Comparison of ENCODE assay signal across 9 mouse cellular contexts in the genomic region with DNA sequence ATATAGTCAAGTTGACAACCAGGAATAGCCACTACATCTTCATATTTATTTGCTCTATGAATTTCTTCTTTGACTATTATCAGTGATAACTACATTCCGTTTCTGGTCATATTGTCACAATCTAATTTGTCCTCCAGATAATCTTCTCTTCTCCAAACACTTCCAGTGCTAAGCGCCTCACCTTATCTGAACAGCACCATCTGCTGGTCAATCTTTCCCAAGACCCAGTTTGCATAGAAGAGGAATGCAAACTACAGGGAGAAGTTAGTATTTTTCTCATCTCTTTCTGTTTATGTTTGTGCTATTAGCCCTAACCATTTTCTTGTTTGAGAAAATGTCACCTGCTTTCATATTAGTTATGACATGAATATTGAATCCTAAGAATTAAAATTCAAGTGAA.
A peak's percentile ranks its signal among the peaks of the same experiment; 100 is the strongest.
DNase-seq lines count a peak whose midpoint lies in the region; ATAC-seq and TF ChIP-seq lines count a peak whose summit lies in the region.
"Had no signal": no experiment of that assay in that cellular context is flagged by ENCODE, and none has a peak within 500 bp of the region (broad histone marks: within the 10 kb centered on the region; RNA-seq: fewer than 3 reads in every experiment).

No protein-coding gene starts in this region.

- 25% methylated on average over 2 of the region's 2 CpGs for WGBS in heart, postnatal 0 days
- WGBS in midbrain, embryonic 14.5 days = 33% methylated on average over 2 of the region's 2 CpGs
- WGBS in midbrain, embryonic 15.5 days = 38% methylated on average over 2 of the region's 2 CpGs

- no peak overlapping the region for H3K27ac ChIP-seq in heart, postnatal 0 days (ENCODE audit: low read depth)
- H3K27ac ChIP-seq in midbrain, embryonic 14.5 days (replicated peaks; ENCODE audit: low read depth, low read length) = no peak overlapping the region
- no peak overlapping the region for H3K27ac ChIP-seq in midbrain, embryonic 15.5 days
- H3K27ac ChIP-seq: midbrain, embryonic 12.5 days had no signal

- TF ChIP-seq CTCF in heart, postnatal 0 days (IDR thresholded peaks at IDR 0.05; ENCODE audit: low read depth) = peak; percentile 64

- H3K9me3 ChIP-seq in heart, postnatal 0 days (replicated peaks; ENCODE audit: control insufficient read depth, low read length) = no peaks in the 10 kb centered on the region
- H3K9me3 ChIP-seq in midbrain, embryonic 14.5 days (ENCODE audit: control insufficient read depth, low read length) = no peaks in the 10 kb centered on the region
- H3K9me3 ChIP-seq in midbrain, embryonic 15.5 days = no peaks in the 10 kb centered on the region
- H3K9me3 ChIP-seq: midbrain, embryonic 12.5 days had no signal

- no peaks in the 10 kb centered on the region for H3K27me3 ChIP-seq in heart, postnatal 0 days (ENCODE audit: control insufficient read depth, insufficient read depth, low read length)
- no peaks in the 10 kb centered on the region for H3K27me3 ChIP-seq in midbrain, embryonic 14.5 days (ENCODE audit: control insufficient read depth, insufficient read depth, low read length)
- no peaks in the 10 kb centered on the region for H3K27me3 ChIP-seq in midbrain, embryonic 15.5 days (replicated peaks)
- H3K27me3 ChIP-seq: midbrain, embryonic 12.5 days had no signal

- no peak overlapping the region for H3K4me3 ChIP-seq in heart, postnatal 0 days (ENCODE audit: low read depth, low read length)
- H3K4me3 ChIP-seq in midbrain, embryonic 14.5 days (replicated peaks; ENCODE audit: low read depth, low read length) = no peak overlapping the region
- no peak overlapping the region for H3K4me3 ChIP-seq in midbrain, embryonic 15.5 days
- H3K4me3 ChIP-seq: midbrain, embryonic 12.5 days had no signal

- DNase-seq in heart, postnatal 0 days (ENCODE audit: low spot score) = no peak
- DNase-seq in heart, adult 8-10 months (ENCODE audit: low spot score) = no peak
- DNase-seq in midbrain, embryonic 14.5 days = peak; percentile 77
- peak; percentile 1 for DNase-seq in adrenal gland, postnatal 25 days
- peak; percentile 48 for DNase-seq in mesoderm, embryonic 11.5 days (ENCODE audit: low read depth, low spot score)
- no peak for DNase-seq in thymus, adult 18-20 months

- ATAC-seq in heart, postnatal 0 days (ENCODE audit: insufficient read depth, low read depth) = no peak
- ATAC-seq in midbrain, embryonic 14.5 days (ENCODE audit: low FRiP score, low TSS enrichment) = no peak
- ATAC-seq in midbrain, embryonic 15.5 days (replicated peaks) = no peak
- no peak for ATAC-seq in erythroid progenitor cell, adult 5-6 weeks (replicated peaks; ENCODE audit: low FRiP score, poor library complexity, severe bottlenecking)

- no peaks in the 10 kb centered on the region for H3K4me1 ChIP-seq in heart, postnatal 0 days (ENCODE audit: control insufficient read depth, insufficient read depth)
- no peaks in the 10 kb centered on the region for H3K4me1 ChIP-seq in midbrain, embryonic 14.5 days (ENCODE audit: control insufficient read depth, insufficient read depth, low read length)
- no peaks in the 10 kb centered on the region for H3K4me1 ChIP-seq in midbrain, embryonic 15.5 days
- H3K4me1 ChIP-seq: midbrain, embryonic 12.5 days had no signal

- H3K9ac ChIP-seq in heart, postnatal 0 days (replicated peaks; ENCODE audit: low read depth, low read length) = no peak overlapping the region
- no peak overlapping the region for H3K9ac ChIP-seq in midbrain, embryonic 14.5 days (replicated peaks; ENCODE audit: low read length)
- H3K9ac ChIP-seq in midbrain, embryonic 15.5 days = no peak overlapping the region
- H3K9ac ChIP-seq: midbrain, embryonic 12.5 days had no signal

- H3K36me3 ChIP-seq in heart, postnatal 0 days (replicated peaks; ENCODE audit: control insufficient read depth, insufficient read depth, low read length) = no peaks in the 10 kb centered on the region
- no peaks in the 10 kb centered on the region for H3K36me3 ChIP-seq in midbrain, embryonic 14.5 days (ENCODE audit: control insufficient read depth, insufficient read depth, low read length)
- no peaks in the 10 kb centered on the region for H3K36me3 ChIP-seq in midbrain, embryonic 15.5 days (replicated peaks)
- H3K36me3 ChIP-seq: midbrain, embryonic 12.5 days had no signal

- H3K4me2 ChIP-seq in heart, postnatal 0 days (ENCODE audit: low read depth, low read length) = no peak overlapping the region
- H3K4me2 ChIP-seq in midbrain, embryonic 14.5 days (ENCODE audit: low read length) = no peak overlapping the region
- H3K4me2 ChIP-seq in midbrain, embryonic 15.5 days = no peak overlapping the region
- H3K4me2 ChIP-seq: midbrain, embryonic 12.5 days had no signal

- TF ChIP-seq EP300 in heart, postnatal 0 days (IDR thresholded peaks at IDR 0.05; ENCODE audit: low read depth) = no peak

Comparison
In these comparisons a context has a peak if more than half of its experiments do, and no peak if none do; other contexts are left out.
1. DNase-seq: peak in midbrain, embryonic 14.5 days (single experiment), adrenal gland, postnatal 25 days (single experiment) and mesoderm, embryonic 11.5 days (single experiment); none in heart, postnatal 0 days (single experiment), heart, adult 8-10 months (single experiment) and thymus, adult 18-20 months (0 of 2).